Mouse (Mus musculus) heart, postnatal 25 days (tissue): ENCODE measurements around the gene Ikzf3. TPM values are rescaled to one million over a fixed set of nuclear protein-coding genes. Genes with fewer than 3 reads are reported as not detected.

Experiments used
- DNase-seq: peaks from one replicate; pipeline ENCODE4 v3.0.0; 2022; ENCODE audit warnings: low spot score
- intact Hi-C: fragments of 180-260 bp; cut with DNase I; formaldehyde crosslinking; loops from one replicate; pipeline ENCODE4 v1.15.1; 2025
- total RNA-seq, 2 experiments: library from RNA; stranded (reverse); gene quantifications; 2 replicates each; pipeline ENCODE4 v1.2.3; 2021

Gene Ikzf3
- total RNA-seq, 2 experiments from 2014 or later: 0.44 to 0.61 TPM

DNA sequence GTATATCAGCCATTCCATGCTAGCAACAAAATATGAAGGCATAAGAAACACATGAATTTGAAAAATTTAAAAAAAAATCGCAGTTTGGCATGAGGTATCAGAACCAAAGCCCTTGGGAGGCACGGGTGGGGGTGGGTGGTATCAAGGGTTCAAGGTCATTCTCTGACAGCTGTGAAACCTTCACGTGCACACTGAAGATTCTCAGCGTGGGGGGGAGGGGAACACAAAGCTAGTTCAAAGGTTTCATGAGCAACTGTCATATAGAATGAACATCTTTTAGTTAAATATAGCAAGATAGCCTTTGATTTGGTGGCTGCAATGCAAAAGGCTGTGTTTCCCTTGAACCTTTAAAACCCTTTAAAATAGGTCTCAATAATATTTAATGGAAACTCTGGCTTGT is 20.7 kb downstream of the Ikzf3 start:
- DNase-seq: no peak
- intact Hi-C loops: no loop called here

DNA sequence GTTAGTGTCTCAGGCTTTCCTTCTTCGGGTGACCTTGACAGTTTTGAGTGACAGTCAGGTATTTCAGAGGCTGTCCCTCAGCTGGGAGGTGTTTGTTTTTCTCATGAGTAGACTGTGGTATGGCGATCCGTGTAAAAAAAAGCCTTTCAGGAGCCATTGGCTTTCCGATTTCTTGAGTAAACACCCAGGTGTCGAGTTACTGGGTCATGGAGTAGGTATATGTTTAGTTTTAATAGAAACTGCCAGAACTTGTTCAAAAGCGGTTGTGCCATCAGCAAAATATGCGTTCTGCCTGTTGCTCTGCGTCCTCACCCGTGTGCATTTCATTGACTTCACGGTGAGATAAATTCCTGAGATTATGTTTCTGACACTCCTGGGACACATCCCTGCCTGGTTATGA is 25.4 kb downstream of the Ikzf3 start:
- intact Hi-C loops: no loop called here
- no peak for DNase-seq

DNA sequence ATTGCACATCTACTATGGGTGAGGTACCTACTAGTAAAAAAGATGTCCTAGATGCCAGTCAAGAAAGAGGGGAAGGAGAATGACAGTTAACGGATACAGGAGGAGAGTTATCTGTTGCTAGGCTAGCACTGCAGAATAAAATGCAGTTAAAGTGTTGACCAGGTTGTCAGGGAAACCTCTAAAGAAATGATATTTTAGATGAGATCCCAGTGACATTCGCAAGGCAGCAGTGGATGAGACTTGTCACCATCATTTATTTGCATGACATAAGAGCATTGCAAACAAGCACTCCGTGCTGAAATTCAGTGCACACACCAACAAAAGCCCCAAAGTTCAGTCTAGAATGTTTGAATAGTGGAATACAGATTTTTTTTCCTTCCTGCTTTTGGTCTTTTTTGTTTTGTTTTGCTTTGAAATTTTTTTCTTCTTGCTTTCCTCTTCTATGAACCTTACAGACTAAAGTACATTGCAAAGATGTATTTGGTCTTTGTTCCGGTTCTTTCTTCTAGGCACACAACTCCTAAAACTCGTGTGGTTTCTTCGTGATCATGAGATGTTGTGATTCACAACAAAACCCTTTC is 32.4 kb downstream of the Ikzf3 start:
- no peak for DNase-seq
- intact Hi-C loops: no loop called here

DNA sequence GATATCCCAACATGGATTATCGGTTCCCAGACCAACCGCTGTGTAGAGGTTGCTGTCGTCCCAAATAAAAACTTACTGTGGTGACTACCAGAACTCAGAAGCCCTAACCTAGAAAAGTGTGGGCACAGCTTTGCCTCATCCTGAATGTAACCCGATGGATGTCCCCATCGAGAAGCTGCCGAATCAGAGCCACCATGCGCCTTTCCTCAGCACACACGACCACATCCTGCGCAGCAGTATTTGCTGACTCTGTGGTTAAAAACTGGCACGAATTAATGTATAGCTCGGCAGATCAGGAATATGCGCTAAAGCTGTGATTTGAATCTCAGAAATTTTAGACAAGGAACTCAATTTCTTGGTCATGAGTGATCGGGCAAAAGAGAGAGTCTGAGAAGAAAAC is 33.0 kb downstream of the Ikzf3 start:
- intact Hi-C loops: no loop called here
- DNase-seq: no peak

DNA sequence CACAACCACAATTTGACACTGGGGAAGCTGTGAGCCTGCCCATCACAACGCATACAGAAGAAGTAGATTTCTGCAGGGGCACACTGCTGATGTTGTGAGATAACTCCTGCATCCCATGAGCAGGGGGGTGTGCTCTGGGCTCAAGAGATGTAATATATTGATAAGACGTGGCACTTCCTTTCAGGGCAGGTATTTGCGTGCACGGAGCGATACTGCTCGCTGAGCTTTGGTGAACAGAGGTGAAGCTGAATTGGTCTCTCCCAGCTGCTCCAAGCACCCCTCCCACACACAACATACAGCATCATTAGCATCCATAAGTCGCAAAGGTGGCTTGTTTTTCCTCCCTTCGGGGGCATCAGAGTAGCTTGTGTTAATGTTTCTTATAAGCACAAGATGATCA is 35.7 kb downstream of the Ikzf3 start:
- DNase-seq: no peak
- intact Hi-C loops: no loop called here

DNA sequence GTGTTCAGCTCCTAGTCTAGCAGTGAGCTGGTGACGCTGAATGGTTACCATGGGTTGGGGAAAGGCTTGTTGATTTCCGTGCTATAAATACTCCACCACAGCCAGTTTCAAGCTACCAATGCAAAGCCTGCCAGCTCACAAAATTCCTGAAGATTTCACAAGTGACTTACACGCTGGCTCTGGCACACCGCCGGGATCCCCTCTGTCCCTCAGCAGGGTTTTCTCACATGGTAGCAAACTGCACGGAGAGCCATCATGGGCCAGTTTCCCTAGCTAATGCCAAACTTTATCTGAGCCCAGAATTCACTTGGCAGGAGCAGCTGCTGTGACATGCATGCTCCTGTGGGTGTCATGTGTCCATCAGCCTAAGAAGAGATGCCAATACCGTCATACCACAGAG is 36.4 kb downstream of the Ikzf3 start:
- intact Hi-C loops: no loop called here
- peak; percentile 29 for DNase-seq

DNA sequence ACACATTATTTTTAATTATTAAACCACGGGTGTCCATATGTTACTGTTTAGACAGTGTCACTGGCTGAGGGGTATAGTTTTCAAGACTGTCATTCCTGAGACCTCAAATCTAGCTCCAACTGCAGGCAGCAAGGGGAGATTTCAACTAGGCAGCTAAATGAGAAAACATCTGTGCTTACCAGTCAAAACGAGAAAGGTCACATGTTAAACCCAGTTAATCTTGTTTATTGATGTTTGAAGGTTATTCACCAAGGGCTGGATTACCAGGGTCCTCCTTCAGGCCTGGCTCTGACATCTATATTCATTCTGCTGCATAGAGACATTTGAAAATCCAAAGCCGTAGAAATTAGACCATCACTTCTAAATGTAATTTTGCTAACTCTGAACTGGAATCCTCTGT is 40.9 kb downstream of the Ikzf3 start:
- intact Hi-C loops: no loop called here
- no peak for DNase-seq

DNA sequence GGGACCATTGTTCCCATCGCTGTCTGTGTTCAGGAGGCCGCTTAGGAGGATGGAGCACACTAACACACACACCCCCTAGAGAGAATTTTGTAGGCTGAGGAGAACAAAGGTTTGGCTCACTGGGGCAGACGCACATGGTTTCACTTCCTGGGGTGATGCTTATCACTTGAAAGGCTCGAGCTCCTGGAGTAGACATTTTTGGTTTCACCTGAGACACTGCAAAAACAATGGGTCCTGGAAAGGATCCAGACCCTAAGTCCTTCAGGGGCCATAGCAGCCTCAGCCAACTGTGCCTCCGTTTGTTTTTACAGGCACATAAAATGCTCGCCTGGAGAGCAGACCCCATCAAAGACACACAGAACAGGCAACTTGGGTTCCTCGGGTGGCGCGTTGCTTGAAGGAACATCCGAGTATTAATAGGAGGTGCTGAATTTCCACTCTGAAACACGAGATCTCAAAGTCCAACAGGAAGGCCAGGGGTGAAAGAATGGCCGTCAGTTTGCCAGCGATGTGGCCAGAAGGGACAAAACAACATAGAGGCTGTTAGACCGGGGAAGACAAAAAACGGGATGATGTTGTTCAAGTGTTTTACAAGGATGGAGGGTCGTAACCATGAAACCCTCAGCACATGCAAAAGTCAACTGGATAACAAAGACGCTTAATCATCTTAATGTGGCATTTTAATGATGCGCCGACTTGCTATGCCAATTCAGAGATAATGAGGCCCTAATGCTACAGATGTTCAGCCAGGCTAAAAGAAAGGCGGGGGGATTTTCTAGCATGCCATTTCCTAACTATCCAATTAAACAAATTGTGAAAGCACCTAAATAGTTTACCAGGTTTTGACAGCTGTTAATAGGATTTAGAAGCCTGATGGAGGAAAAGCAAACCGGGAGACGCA is 48.2 kb downstream of the Ikzf3 start:
- intact Hi-C loops: no loop called here
- DNase-seq: peak; percentile 2

DNA sequence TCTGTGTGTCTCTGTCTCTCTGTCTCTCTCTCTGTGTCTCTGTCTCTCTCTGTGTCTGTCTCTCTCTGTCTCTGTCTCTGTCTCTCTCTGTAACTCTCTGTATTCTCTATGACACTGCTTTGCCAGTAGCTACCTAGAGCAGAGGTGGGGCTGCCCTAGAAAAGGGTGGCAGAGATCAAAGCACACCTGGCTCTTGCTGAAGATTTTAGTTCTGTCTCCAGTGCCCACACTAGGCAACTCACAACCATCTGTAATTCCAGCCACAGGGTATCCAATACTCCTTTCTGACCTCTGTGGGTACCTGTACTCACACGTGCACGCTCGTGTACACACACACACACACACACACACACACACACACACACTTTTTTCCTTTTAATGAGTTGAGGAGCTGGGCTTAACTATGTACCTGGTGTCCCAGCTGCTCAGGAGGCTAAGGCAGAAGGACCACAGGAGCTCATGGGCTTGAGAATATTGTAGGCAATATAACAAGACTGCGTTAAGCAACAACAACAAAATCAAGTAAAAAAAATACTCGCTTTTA is 50.6 kb downstream of the Ikzf3 start:
- intact Hi-C loops: no loop called here
- no peak for DNase-seq

DNA sequence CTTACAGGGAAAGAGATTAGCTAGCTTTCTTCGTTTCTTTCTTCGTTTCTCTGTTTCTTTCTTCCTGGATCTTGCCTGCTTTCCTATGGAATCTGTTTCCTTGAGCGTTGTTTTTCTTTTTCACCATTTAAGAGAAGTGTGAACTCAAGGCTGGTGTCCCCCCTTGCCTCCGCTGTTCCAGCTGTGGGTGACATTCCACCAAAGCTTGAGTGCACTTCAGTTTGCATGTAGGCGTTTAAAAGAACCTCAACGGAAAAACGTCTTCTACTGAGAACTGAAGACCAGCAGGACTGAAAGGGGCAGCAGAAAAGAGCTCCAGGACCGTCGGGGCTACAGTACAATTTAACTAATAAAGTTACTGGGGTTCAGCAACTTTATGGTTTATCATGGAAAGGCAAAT is 52.4 kb downstream of the Ikzf3 start:
- intact Hi-C loops: no loop called here
- DNase-seq: no peak

DNA sequence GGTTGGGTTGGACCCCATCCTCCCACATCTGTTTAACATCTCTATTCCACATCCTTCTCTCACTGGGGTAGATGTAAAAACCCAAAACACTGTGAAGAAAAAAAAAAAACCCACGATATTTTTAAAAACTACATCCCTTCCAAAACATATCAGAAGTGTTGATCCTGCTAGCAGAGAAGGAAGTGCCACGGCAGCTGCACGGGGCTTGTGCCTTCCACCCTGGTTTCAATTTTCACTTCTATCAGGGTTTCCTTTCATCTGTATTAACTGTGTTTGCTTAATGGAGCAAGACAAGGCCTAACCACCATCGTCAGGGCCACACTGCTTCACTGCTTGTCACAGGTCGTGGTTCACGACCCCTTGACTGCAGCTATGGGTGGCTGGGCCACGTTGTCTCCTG is 52.9 kb downstream of the Ikzf3 start:
- no peak for DNase-seq
- intact Hi-C loops: no loop called here

DNA sequence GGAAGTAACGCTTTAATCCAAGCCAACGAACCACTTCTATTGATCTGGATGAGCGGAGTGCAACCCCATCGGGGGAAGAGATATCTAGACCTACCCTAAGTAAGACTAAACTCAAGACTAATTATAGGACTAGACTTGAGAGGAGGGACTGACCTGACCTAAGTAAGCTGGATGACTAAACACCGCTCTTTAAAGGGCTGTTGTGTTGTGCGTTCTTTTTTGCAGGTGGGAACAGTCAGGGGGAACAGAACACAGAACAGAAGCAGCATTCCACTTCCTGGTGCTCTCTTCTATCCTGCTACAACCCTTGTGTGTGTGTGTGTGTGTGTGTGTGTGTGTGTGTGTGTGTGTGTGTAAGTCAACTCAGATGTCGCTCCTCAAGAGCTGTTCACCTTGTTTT is 54.3 kb downstream of the Ikzf3 start:
- intact Hi-C loops: no loop called here
- no peak for DNase-seq

DNA sequence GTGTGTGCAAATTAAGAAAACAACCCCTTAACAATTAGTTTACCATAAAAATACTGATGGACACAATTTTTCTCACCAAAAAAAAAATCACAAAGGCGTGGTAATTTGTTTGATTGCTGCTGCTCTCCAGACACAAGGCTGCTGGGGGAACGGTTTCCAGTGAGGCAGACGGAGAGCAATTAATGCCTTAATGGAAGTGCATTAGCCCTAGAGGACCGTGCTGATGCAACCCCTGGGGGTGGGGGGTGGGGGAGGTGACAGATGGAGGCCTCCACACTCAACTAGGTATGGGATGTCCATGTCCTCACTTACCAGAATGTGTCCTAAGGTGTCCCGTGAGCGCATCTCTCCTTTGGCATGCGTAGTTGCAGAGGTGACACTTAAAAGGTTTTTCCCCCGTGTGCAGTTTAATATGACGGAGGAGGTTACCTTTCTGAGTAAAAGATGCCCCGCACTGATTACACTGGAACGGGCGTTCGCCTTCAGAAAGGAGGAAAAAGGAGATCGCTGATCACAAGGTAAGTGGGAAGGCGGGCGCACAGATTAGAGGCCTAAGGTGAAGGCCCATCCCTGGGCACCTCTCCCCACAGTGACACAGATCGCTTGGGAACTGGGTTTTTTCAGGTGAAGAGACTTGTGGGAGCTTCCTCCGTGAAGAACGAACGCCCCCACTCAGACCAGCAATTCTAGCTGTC is 57.1 kb downstream of the Ikzf3 start:
- intact Hi-C loops: no loop called here
- no peak for DNase-seq

DNA sequence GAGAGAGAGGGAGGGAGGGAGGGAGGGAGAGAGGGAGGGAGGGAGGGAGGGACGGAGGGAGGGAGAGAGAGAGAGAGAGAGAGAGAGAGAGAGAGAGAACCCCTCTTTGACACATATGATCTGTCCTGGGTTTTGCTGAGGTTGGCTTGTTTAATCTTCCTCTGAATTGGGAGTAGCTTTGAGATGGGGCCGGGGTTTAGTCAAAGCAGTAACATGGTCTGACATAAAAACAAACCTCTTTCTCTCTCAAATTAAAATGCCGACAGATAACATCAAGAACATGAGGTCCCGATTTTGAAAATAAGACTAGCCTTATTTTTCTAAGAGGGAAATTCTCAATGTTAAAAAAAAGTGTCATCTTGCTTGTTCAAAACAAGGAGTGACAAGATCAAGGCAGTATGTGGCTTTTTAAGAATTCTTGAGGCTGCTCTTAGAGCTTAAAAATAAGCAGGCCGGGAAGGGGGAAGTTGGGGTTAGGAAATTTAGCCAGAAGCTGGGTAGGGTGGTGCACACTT is 58.2 kb downstream of the Ikzf3 start:
- DNase-seq: no peak
- intact Hi-C loops: no loop called here

DNA sequence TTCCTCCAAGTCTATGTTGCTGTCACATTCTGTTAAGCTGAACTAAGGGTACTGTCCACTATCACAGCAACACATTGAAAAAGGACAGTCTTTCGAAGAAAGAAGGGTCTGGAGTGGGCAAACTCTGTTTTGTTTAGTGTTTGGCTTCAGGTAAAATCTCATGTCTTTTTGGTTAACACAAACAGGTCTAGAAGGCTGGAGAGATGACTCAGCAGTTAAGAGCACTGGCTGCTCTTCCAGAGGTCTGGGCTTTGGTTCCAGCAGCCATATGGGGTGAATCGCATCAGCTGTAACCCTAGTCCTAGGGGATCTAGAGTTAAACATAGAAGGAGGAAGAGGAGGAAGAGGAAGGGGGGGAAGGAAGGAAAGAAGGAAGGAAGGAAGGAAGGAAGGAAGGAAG is 60.1 kb downstream of the Ikzf3 start:
- intact Hi-C loops: no loop called here
- DNase-seq: no peak

DNA sequence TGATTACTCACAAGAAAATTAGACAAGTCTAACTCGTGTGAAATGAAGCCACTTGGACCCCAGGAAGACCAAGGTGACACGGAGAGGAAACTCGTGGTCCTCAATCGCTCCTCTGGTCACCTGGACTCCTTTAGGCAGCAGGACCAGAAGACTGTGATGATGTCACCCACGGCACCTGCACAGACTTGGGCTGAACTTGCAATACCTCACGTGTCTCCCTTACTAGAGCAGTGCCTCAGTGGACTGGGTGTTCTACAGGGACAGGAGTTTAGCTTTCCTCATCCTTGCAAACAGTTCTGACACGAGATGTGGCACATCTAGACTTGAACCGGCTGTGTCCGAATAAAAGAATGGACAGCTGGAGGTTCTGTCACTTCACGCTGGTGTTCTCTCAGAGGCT is 63.8 kb downstream of the Ikzf3 start:
- intact Hi-C loops: no loop called here
- DNase-seq: no peak

DNA sequence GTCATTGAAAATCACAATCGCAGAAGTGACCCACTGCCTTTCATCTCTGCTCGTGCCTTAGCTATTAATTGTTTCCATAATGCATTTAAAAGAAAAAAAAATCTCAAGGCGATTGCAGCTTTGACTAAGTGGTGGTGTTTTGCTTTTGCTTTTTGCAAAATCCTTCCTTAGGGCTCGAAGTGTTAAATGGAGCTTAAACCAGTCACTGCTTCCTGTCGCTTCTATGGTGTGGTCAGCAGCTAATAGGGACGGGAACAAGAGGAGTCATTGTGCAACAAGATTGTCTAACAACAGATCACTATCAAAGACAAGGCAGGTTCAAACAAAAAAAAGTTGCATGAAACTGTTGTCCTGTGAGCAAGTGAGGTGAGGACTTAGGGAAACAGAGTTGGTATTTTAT is 64.6 kb downstream of the Ikzf3 start:
- DNase-seq: no peak
- intact Hi-C loops: no loop called here

DNA sequence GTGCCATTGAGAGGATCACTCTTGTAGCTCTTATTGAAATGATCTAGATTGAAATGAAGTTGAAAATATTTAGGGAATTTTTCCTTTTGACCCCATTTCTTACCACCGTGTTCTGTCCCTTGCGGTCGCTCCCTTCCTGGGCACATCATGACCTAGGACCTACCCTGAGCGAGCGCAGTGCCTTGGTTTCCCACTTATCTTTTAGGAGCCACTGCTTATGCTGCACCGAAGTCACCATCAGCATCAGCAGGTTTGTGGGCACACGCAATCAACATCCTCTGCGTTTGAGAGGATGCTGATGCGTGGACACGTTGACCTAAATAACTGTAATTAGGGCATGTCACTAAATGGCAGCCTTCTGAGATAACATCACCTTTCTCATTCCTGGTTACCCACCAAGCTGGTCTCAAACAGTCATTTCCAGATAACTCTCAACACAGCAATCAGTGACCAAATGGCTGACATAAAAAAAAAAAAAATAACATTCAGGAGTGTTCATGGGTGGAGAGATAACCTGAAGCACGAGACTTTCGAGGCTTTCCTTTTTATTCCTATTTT is 65.8 kb downstream of the Ikzf3 start:
- intact Hi-C loops: no loop called here

DNA sequence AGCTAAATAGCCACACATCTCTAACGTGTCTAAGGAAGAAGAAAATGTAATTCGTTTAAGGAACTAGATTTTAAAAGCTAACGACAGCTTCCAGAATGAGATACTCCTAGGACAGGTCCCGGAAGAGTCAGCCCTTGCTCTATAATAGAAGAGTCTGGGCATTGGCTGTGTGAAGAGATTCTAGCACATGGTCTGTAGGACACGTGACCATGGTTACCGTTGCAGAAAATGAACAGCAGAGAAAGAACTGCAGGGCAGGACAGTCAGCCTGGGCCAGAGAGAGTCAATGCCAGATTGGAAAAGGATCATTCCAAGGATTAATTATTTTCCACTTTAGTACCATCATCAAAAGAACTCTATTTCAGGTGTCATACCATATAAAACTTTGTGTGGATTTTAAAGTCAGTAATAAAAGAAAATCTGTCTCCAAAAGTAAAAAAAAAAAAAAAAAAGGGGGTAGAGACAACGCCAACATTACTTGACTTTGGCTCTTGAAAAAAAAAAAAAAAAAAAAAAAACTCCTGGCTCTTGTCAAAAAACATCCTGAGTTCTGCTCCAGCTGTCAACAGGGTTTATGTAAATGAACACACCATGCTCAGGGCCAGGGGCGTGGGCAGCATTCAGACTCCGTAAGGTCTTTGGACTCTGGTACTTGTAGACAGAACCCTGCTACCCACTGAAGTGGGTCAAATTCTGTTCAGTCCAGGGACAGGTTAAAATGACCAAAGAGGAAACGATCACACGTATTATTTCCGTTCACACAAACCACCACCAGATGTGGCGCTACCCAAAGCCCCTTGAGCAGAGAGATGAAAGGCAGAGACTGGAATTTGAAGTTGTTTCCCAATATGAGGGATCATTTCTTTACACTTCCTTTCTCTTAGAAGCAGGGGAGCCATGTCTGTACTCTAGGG is 66.5 kb downstream of the Ikzf3 start:
- intact Hi-C loops: no loop called here
- DNase-seq: no peak

More for the DNA sequence above, 65.8 kb downstream of the Ikzf3 start:
- DNase-seq: no peak
